Mouse (Mus musculus) urinary bladder, adult 2 months (tissue): ENCODE measurements around the gene Qser1. TPM values are rescaled to one million over a fixed set of nuclear protein-coding genes. Genes with fewer than 3 reads are reported as not detected.
"Not testable (repeated sequence)": the region's sequence is repeated elsewhere in the genome, so short reads cannot be mapped to it uniquely, and the experiment has no call there.

Experiments used
- DNase-seq: peaks from one replicate; pipeline ENCODE4 v3.0.0; 2022; ENCODE audit warnings: low spot score
- polyA plus RNA-seq: library from polyadenylated mRNA; depleted of rRNA; stranded (reverse); fragments of >200 nt; gene quantifications from 2 replicates; pipeline ENCODE4 v1.2.3, GENCODE M21; 2012; rRNA removed

Qser1 gene
- polyA plus RNA-seq, result 8.1 and 10.3 TPM in 2 replicates

- no peak for DNase-seq
Measured at GRCm38 (mm10) chr2:104816371-104816827, at the start of gene Qser1. Gene Qser1, minus strand, starts transcription at chr2:104816760.

GRCm38 (mm10) chr2:104864176-104864860 lies 47.8 kb upstream of the Qser1 start:
- no peak for DNase-seq

- no peak for DNase-seq
Measured at GRCm38 (mm10) chr2:104860426-104860825, 43.9 kb upstream of the Qser1 start.

DNA sequence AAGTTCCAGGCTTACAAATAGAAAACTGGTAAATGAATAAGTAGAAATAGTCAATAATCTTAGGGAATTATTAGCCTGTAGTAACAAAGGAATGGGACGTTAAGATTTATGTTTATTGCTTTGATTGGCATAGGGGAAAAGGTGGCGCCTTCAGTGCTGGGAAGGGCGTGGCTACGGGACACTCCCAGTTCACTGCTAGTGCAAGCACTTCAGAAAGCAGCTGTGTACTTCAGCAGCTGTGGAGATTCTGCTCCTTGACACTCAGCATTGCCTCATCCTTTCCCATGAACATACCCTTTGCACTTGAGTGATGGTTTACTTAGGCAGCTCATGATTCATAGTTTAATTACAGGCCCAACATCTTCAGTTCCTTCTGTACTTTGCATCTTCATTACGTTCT lies 42.5 kb upstream of the Qser1 start:
- no peak for DNase-seq

DNA sequence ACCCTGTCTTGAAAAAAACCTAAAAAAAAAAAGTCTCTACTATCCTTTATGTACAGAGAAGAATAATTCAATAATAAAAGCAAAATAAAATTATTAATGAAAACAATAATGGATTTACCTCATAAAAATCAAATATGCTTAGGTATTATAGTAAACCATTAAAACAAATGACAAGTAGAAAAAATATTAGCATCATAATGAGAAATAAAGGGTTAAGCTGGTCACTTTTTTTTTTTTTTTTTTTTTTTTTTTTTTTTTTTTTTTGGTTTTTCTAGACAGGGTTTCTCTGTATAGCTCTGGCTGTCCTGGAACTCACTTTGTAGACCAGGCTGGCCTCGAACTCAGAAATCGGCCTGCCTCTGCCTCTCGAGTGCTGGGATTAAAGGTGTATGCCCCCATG lies 41.5 kb upstream of the Qser1 start:
- not testable (repeated sequence) for DNase-seq

DNA sequence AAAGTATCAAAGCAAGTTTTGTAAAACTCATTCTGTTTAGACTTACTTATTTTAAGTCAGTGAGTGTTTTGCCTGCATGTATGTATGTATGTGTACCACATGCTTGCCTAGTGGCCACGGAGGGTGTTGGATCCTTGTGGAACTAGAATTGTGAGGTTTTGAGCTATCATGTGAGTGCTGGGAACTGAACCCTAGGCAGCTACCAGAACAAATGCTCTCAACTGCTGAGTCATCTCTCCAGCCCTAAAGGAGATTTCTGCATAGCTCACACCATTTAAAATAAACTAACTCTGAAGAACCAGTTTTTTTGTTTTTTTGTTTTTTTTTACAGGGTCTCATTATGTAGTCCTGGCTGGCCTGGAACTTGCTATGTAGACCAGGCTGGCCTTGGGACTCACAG lies 39.7 kb upstream of the Qser1 start:
- DNase-seq, result no peak

GRCm38 (mm10) chr2:104855732-104856131 lies 39.2 kb upstream of the Qser1 start:
- no peak for DNase-seq

GRCm38 (mm10) chr2:104854836-104855235 lies 38.3 kb upstream of the Qser1 start:
- no peak for DNase-seq

GRCm38 (mm10) chr2:104852546-104852945 lies 36.0 kb upstream of the Qser1 start:
- DNase-seq, result no peak

DNA sequence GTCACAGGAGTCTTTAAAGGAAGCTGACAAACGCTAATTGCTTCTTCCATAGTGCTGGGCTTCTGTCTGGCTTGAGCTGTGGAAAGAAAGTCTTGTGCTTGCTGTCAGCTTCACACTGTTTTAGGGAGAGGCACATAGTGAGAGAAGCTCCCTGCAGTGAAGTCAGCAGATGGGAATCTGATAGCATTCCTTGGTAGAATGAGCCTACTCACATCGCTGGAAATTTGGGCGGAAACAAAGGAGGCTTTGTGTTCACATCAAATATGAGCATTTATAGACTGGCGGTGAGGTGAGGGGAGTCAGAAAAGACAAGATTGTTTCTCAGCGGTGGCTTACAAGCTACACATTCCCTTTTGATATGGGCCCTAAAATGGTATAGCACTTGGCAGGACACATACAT lies 35.1 kb upstream of the Qser1 start:
- no peak for DNase-seq

DNA sequence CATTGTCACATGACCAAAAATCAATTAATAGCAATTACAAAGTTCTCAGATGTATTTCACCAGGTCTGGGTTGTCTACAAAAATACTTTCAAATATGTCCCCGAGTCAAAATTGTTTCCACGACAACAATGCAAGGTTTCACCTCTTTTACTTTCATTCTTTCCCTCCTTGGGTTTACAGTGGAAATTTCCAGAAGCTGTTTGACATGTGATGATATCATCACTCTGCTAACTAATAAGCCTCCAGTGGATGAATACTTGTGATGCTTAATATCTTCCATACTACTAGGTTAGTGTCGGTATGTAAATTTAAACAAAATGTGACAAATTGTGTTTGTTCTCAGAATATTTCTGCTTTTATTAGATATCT lies 33.4 kb upstream of the Qser1 start:
- DNase-seq, result no peak

- DNase-seq, result peak; percentile 71
Measured at GRCm38 (mm10) chr2:104849276-104849990, 32.9 kb upstream of the Qser1 start, which contains the start of gene Prrg4. Gene Prrg4, minus strand, starts transcription at chr2:104849876.

DNA sequence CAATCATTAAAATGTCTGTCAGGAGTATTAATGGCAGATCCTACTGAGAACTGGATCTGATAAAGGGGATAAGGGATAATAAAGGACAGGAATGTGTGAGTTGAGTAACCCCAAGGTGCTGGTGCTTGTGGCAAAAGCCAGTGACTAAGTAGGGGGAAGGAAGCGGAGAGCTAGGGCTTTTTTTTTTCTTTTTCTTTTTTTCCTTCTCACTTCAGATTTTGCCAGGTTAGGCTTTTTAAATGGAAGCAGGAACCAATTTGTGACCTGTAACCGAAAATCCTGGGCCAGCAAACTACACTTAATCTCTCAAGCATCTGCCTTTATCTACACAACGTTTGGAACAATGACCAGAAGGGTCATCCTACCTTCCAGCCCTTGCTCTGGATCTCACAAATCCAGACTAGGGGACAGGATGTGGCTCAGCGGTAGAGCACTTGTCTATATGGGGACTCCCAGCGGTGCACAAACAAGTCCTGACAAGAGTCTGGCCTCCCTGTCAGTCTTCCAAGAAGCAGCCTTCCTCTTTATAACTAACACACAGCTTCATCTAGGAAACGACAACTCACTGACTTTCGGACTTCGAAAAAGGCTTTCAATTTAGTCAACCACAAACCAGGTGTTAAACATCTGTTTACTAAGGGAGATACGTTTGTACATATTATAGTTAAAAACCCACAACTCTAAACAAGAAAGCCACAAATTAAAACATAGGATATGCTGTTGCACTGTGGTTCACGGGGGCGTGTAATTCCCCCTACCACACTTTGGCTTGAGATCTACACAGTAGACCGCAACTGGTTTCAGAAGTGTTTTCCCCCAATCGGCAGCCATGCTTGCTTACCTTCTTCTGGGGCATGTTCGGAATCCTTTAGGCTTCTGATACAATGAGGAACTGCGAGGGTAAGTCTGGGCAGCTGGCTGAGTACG lies 31.9 kb upstream of the Qser1 start:
- DNase-seq, result no peak

DNA sequence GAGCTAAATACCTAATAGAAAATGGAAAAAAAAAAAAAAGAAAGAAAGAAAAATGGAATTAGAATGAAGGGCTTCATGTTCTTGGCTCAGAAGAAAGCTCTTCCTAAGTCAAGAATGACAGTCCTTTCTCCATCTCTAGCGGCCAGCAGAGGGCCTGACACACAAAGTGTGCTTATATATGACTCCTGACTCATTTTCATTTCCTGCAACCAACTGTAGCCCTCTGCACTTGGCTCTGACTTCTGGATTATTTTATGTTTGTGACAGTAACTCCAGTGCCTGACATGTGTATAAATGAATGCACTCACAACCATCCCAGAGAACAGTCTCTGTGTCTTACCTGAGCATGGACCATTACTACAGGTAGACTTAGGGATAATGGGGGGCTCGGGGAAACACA lies 31.1 kb upstream of the Qser1 start:
- no peak for DNase-seq

DNA sequence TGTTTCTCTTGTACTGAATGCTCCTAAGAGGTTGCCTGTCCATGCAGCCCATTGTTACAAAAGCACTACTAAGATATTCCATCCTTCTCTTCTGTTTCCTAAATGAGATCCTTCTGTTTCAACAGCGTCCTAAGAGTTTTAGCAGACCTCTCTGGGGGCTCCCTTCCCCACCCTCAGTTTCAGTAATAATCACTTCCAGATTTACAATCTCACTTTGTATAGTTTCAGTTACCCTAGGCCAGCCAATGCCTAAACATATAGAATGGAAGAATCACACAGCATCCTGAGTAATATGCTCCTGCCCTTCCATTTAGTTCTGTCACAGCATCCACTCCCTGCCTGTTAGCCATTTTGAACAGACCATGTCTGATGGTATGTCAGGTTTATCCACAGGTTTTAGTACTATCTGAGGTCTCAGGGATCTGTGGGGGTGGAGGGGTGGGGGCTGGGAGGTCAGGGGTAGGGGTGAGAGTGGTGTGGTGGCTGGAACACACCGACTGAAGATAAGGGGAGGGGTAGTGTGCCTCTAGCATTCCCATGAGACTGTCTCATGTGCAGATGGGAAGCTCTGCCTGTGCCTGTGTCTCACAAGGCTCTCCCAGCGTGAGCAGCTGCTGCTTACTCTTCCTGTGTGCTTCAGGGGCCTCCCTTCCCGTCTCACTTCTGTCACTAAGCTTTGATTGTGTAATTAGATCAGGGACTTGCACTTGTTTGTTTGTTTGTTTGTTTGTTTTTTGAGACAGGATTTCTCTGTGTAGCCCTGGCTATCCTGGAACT lies 30.3 kb upstream of the Qser1 start:
- no peak for DNase-seq

DNA sequence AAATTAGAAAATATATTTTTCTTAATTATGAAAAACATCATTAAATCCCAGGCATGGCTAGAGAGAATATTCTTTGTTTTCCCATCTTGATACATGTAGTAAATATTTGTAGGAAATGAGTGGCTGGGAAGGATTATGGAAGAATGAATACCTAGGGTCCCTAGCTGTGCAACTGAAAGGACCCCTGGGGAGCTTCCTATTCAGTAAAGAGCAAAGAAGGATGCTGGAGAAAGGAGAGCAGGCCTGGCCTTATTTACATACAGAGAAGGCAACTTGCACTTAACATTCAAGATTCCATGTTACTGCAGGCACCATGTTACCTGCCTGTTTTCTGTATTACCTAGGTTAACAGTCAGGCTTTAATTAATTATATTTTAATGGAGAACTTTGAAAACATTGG lies 26.0 kb upstream of the Qser1 start:
- no peak for DNase-seq

- DNase-seq, result no peak
Measured at GRCm38 (mm10) chr2:104841736-104842135, 25.2 kb upstream of the Qser1 start.

DNA sequence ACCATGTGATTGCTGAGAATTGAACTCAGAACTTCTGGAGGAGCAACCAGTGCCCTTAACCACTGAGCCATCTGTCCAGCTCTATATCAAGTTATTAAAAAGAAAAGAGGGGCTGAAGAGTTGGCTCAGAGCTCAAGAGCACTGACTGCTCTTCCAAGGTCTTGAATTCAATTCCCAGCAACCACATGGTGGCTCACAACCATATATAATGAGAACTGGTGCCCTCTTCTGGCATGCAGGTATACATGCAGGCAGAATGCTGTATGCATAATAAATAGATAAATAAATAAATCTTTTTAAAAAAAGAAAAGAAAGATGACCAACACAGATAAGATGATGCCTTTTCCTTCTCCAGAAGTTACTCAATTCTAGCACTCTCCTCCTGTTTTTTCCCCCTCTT lies 24.4 kb upstream of the Qser1 start:
- DNase-seq, result no peak

GRCm38 (mm10) chr2:104832486-104832885 lies 15.9 kb upstream of the Qser1 start:
- DNase-seq, result no peak

DNA sequence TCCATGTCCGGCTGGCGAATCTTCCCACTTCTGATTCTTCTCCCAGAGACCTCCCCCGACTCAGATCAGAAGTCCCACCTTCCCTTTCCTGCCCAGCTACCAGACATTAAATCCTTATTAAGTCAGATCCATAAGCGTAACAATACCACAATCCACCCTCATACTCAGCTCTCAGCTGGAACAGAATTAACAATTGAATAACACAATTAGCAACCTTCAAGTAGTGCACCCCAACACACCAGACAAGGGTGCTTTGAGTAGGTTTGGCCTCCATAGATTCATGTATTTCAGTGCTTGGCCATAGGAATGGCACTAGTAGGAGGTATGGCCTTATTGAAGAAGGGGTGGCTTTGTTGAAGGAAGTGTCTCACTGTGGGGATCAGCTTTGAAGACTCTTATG lies 9.6 kb upstream of the Qser1 start:
- DNase-seq, result no peak

- not testable (repeated sequence) for DNase-seq
Measured at GRCm38 (mm10) chr2:104818763-104819162, 2.2 kb upstream of the Qser1 start.
